Mouse (Mus musculus) intestine, embryonic 14.5 days (tissue): Measurements from ENCODE around the gene Pknox2. TPM values are rescaled to one million over a fixed set of nuclear protein-coding genes. Genes with fewer than 3 reads are reported as not detected.

ENCODE experiments used
- ATAC-seq: fragments of 200-750 bp; cut with Nextera tagmentation; replicated peaks from 2 replicates; pipeline ENCODE4 v1.8.0; 2017; ENCODE audit warnings: low read depth, moderate number of reproducible peaks, moderate TSS enrichment, moderate library complexity; ENCODE audit not compliant: low FRiP score, low TSS enrichment
- DNase-seq: peaks from one replicate; pipeline ENCODE4 v3.0.0-alpha.2; 2018; ENCODE audit warnings: low spot score
- H3K27ac ChIP-seq: fragments of 300-500 bp; sonication (generic); 2 replicates; pipeline ENCODE4 v1.5.1; 2014; ENCODE audit warnings: low read depth, mild to moderate bottlenecking, control low read depth
- H3K27me3 ChIP-seq: fragments of 300-500 bp; sonication (generic); replicated peaks from 2 replicates; pipeline ENCODE4 v1.6.1; 2014; ENCODE audit warnings: low read length, control low read depth; ENCODE audit not compliant: control insufficient read depth, insufficient read depth
- H3K36me3 ChIP-seq: fragments of 300-500 bp; sonication (generic); 2 replicates; pipeline ENCODE4 v1.6.1; 2014; ENCODE audit warnings: low read length, control low read depth; ENCODE audit not compliant: control insufficient read depth, insufficient read depth
- H3K4me1 ChIP-seq: fragments of 300-500 bp; sonication (generic); replicated peaks from 2 replicates; pipeline ENCODE4 v1.6.1; 2014; ENCODE audit warnings: low read length, control low read depth, mixed read lengths; ENCODE audit not compliant: control insufficient read depth, insufficient read depth
- H3K4me2 ChIP-seq: fragments of 300-500 bp; sonication (generic); 2 replicates; pipeline ENCODE4 v1.6.1; 2014; ENCODE audit warnings: low read length
- H3K4me3 ChIP-seq: fragments of 300-500 bp; sonication (generic); 2 replicates; pipeline ENCODE4 v1.5.1; 2014; ENCODE audit warnings: low read depth, low read length, control low read depth, mixed read lengths
- H3K9ac ChIP-seq: fragments of 300-500 bp; sonication (generic); 2 replicates; pipeline ENCODE4 v1.6.1; 2014; ENCODE audit warnings: mild to moderate bottlenecking, low read length
- H3K9me3 ChIP-seq: fragments of 300-500 bp; sonication (generic); 2 replicates; pipeline ENCODE4 v1.6.1; 2016; ENCODE audit warnings: low read length, control low read depth; ENCODE audit not compliant: control insufficient read depth
- WGBS: fragments of 180-500 bp; shearing (Covaris S2); extraction: QIAGEN DNeasy Blood & Tissue Kit; methylation state at CpG from one replicate; pipeline ENCODE4 v1.1.7; 2014; 5-methylcytosine and 5-hydroxymethylcytosine counted together
- polyA plus RNA-seq: library from polyadenylated mRNA; unstranded; fragments of >200 nt; fragmentation: Nextera tagmentation; extraction: Ambion mirVana; gene quantifications from 2 replicates; pipeline ENCODE4 v1.2.1, GENCODE M21; 2014

Gene Pknox2
- polyA plus RNA-seq, 1 experiment from 2014 or later: 8.8 TPM

- Histone ChIP-seq H3K9ac (no peak overlapping the region), H3K27ac (no peak overlapping the region), H3K36me3 (no peaks in the 10 kb centered on the region), H3K4me1 (no peaks in the 10 kb centered on the region; the same call in 1 of the 2 replicates), H3K4me3 (no peak overlapping the region), H3K9me3 (no peaks in the 10 kb centered on the region), H3K4me2 (no peak overlapping the region), H3K27me3 (no peaks in the 10 kb centered on the region)
- DNase-seq (no peak), ATAC-seq (no peak)
- WGBS: 68% methylated on average over 1 of the region's 1 CpGs
These were observed 103.0 kb downstream of the Pknox2 start for GRCm38 (mm10) chr9:37044165-37044564.

GRCm38 (mm10) chr9:37038859-37039258 is 108.3 kb downstream of the Pknox2 start:
- H3K9me3 ChIP-seq: no peaks in the 10 kb centered on the region
- ATAC-seq: no peak
- no peak for DNase-seq
- no peak overlapping the region for H3K4me3 ChIP-seq
- H3K9ac ChIP-seq: no peak overlapping the region
- no peaks in the 10 kb centered on the region for H3K27me3 ChIP-seq
- WGBS: 90% methylated on average over 3 of the region's 3 CpGs
- H3K36me3 ChIP-seq: no peaks in the 10 kb centered on the region
- no peak overlapping the region for H3K4me2 ChIP-seq
- H3K27ac ChIP-seq: no peak overlapping the region
- H3K4me1 ChIP-seq: peaks cover 10% of the 10 kb centered on the region

GRCm38 (mm10) chr9:37038445-37038844 is 108.8 kb downstream of the Pknox2 start:
- H3K36me3 ChIP-seq: no peaks in the 10 kb centered on the region
- no peak for DNase-seq
- no peak overlapping the region for H3K4me3 ChIP-seq
- ATAC-seq: no peak
- H3K27ac ChIP-seq: no peak overlapping the region
- H3K4me1 ChIP-seq: peaks cover 10% of the 10 kb centered on the region
- no peaks in the 10 kb centered on the region for H3K27me3 ChIP-seq
- H3K4me2 ChIP-seq: no peak overlapping the region
- WGBS: 67% methylated on average over 7 of the region's 7 CpGs
- H3K9ac ChIP-seq: no peak overlapping the region
- H3K9me3 ChIP-seq: no peaks in the 10 kb centered on the region

GRCm38 (mm10) chr9:37037405-37037804 is 109.8 kb downstream of the Pknox2 start:
- 52% methylated on average over 12 of the region's 12 CpGs for WGBS
- Histone ChIP-seq H3K9me3 (no peaks in the 10 kb centered on the region), H3K27ac (no peak overlapping the region), H3K36me3 (no peaks in the 10 kb centered on the region), H3K4me2 (no peak overlapping the region), H3K27me3 (no peaks in the 10 kb centered on the region), H3K4me3 (no peak overlapping the region), H3K9ac (no peak overlapping the region), H3K4me1 (peaks cover 10% of the 10 kb centered on the region)
- no peak for DNase-seq
- no peak for ATAC-seq

GRCm38 (mm10) chr9:37035248-37035647 is 112.0 kb downstream of the Pknox2 start:
- H3K4me2 ChIP-seq: no peak overlapping the region
- ATAC-seq (no peak), DNase-seq (no peak)
- no peak overlapping the region for H3K9ac ChIP-seq
- 100% methylated on average over 3 of the region's 3 CpGs for WGBS
- H3K27me3 ChIP-seq: no peaks in the 10 kb centered on the region
- no peak overlapping the region for H3K27ac ChIP-seq
- no peak overlapping the region for H3K4me3 ChIP-seq
- peaks cover 20% of the 10 kb centered on the region for H3K4me1 ChIP-seq
- no peaks in the 10 kb centered on the region for H3K9me3 ChIP-seq
- no peaks in the 10 kb centered on the region for H3K36me3 ChIP-seq

GRCm38 (mm10) chr9:37034316-37034715 is 112.9 kb downstream of the Pknox2 start:
- ATAC-seq: no peak
- 24% methylated on average over 1 of the region's 1 CpGs for WGBS
- no peaks in the 10 kb centered on the region for H3K36me3 ChIP-seq
- no peaks in the 10 kb centered on the region for H3K9me3 ChIP-seq
- H3K4me1 ChIP-seq: peaks cover 25% of the 10 kb centered on the region
- no peak overlapping the region for H3K9ac ChIP-seq
- H3K4me2 ChIP-seq: no peak overlapping the region
- H3K4me3 ChIP-seq: no peak overlapping the region
- H3K27ac ChIP-seq: no peak overlapping the region
- DNase-seq: no peak
- H3K27me3 ChIP-seq: no peaks in the 10 kb centered on the region

- Histone ChIP-seq H3K4me2 (0 out of 2 replicates have a peak overlapping the region, but pooled peaks have one; percentile 1), H3K4me1 (peaks cover 30% of the 10 kb centered on the region), H3K4me3 (no peak overlapping the region), H3K9ac (no peak overlapping the region), H3K27me3 (no peaks in the 10 kb centered on the region), H3K36me3 (no peaks in the 10 kb centered on the region), H3K27ac (peak overlapping the region; percentile 80), H3K9me3 (no peaks in the 10 kb centered on the region)
- 23% methylated on average over 9 of the region's 9 CpGs for WGBS
- DNase-seq (peak; percentile 80), ATAC-seq (peak; percentile 85)
These were observed 116.6 kb downstream of the Pknox2 start for GRCm38 (mm10) chr9:37030347-37031213.

- WGBS: 39% methylated on average over 3 of the region's 3 CpGs
- Histone ChIP-seq H3K4me2 (no peak overlapping the region), H3K9ac (no peak overlapping the region), H3K36me3 (no peaks in the 10 kb centered on the region), H3K4me1 (peaks cover 30% of the 10 kb centered on the region), H3K27me3 (no peaks in the 10 kb centered on the region), H3K9me3 (no peaks in the 10 kb centered on the region), H3K4me3 (no peak overlapping the region), H3K27ac (peak overlapping the region; percentile 80)
- peak; percentile 38 for ATAC-seq
- peak; percentile 60 for DNase-seq
These were observed 117.3 kb downstream of the Pknox2 start for GRCm38 (mm10) chr9:37029811-37030346.
